Mouse (Mus musculus): ENCODE measurements around the gene Slc25a51. TPM values are rescaled to one million over a fixed set of nuclear protein-coding genes. Genes with fewer than 3 reads are reported as not detected.
A peak's percentile ranks its signal among the peaks of the same experiment; 100 is the strongest.

Gene Slc25a51
- total and polyA plus RNA-seq, 3 experiments: 27.6 to 44.7 (median 44.4) TPM

DNA sequence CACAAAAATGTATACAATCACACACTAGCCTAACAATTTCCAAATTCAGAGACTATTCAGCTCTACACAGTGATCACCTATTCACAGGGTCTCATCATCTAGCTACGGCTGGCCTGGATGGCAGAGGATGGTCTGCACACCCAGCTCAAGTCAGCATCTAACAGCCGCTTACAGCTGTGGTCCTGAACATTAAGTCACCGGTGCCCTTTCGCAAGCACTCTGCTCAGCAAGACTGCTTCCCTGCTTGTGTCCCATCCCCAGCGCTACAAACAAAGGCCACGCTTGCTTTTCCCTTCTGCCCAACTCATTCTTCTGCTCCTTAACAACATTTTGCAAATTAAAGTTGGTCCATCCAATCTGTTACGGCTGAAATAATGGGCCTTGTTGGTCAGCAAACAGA, 2.2 kb downstream of the Slc25a51 start:
- peaks cover 23 to 33% of the 10 kb centered on the region in 2 experiments for H3K36me3 ChIP-seq (replicated peaks in 1 of 2; ENCODE audit: control insufficient read depth in 1 of 2, insufficient read depth in 1 of 2, low read length in 1 of 2)

DNA sequence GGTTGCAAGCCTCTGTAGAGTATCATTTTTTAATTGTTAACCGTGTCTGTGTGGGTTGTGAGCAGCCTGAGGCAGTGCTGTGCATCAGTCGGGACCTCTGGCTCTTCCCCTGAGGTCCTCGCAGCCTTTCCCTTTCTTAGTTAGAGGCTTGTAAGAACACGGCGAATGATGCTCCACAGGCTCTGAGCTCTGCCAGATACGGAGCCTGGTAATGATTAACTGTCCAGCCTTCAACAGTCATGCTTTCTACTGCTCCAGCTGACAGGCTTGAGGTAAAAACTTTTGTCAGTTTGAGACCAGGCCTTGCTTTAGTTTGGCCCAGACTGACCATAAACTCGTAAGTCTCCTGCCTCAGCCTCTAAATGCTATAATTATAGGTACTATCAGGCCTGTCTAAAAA, 3.3 kb downstream of the Slc25a51 start:
- H3K4me3 ChIP-seq (replicated peaks in 1 of 3; ENCODE audit: low read depth in 2 of 3, low read length in 2 of 3, poor library complexity in 1 of 3): no peak overlapping the region
- dilution Hi-C loops (cut with MboI; ENCODE audit: extremely low pct_ligation_motif_present, extremely low pct_unique_long_range_greater_than_20kb, low sequenced_read_pairs): no loop called here
- H3K36me3 ChIP-seq (replicated peaks in 1 of 2; ENCODE audit: control insufficient read depth in 1 of 2, insufficient read depth in 1 of 2, low read length in 1 of 2): peaks cover 25 to 40% of the 10 kb centered on the region in 2 experiments
- no peak for DNase-seq (ENCODE audit: extremely low read depth)
- in situ Hi-C loops (cut with MboI; ENCODE audit: low pct_ligation_motif_present, low pct_unique_long_range_greater_than_20kb, low sequenced_read_pairs): loop anchor here (10.0 kb wide), 1 partner anchor 301 kb away; the partner anchor contains the start of gene Tomm5
- H3K79me2 ChIP-seq (replicated peaks; ENCODE audit: control insufficient read depth, extremely low read depth, insufficient read depth, poor library complexity, severe bottlenecking): peaks cover 42% of the 10 kb centered on the region
- no peaks in the 10 kb centered on the region for H3K27me3 ChIP-seq (replicated peaks)
- TF ChIP-seq POLR2AphosphoS2 (IDR thresholded peaks at IDR 0.05; ENCODE audit: low read depth, low read length): no peak
- no peak for TF ChIP-seq NRF1 (IDR thresholded peaks at IDR 0.05; ENCODE audit: low read depth, low read length)
- H3K4me2 ChIP-seq (ENCODE audit: insufficient read depth, low read depth, poor library complexity, severe bottlenecking): no peak overlapping the region
- no peak overlapping the region for H3K27ac ChIP-seq (ENCODE audit: insufficient read depth, low read depth)
- peaks cover 21 to 66% of the 10 kb centered on the region in 2 experiments for H3K4me1 ChIP-seq (ENCODE audit: control insufficient read depth in 1 of 2, insufficient read depth in 2 of 2)
- H3K9me3 ChIP-seq (replicated peaks; ENCODE audit: low read length): no peaks in the 10 kb centered on the region
- no peak overlapping the region for H3K9ac ChIP-seq (ENCODE audit: insufficient read depth, low read depth)

More for the DNA sequence above, 2.2 kb downstream of the Slc25a51 start:
- Histone ChIP-seq H3K9me3 (replicated peaks; ENCODE audit: low read length) (no peaks in the 10 kb centered on the region), H3K9ac (ENCODE audit: insufficient read depth, low read depth) (no peak overlapping the region), H3K4me2 (ENCODE audit: insufficient read depth, low read depth, poor library complexity, severe bottlenecking) (0 out of 2 replicates have a peak overlapping the region, but pooled peaks have one; percentile 93), H3K27me3 (replicated peaks) (no peaks in the 10 kb centered on the region), H3K4me3 (replicated peaks in 1 of 3; ENCODE audit: low read depth in 2 of 3, low read length in 2 of 3, poor library complexity in 1 of 3) (no peak overlapping the region), H3K4me1 (ENCODE audit: control insufficient read depth in 1 of 2, insufficient read depth in 2 of 2) (peaks cover 21 to 62% of the 10 kb centered on the region in 2 experiments), H3K79me2 (replicated peaks; ENCODE audit: control insufficient read depth, extremely low read depth, insufficient read depth, poor library complexity, severe bottlenecking) (peaks cover 39% of the 10 kb centered on the region), H3K27ac (ENCODE audit: insufficient read depth, low read depth) (no peak overlapping the region)
- dilution Hi-C loops (cut with MboI; ENCODE audit: extremely low pct_ligation_motif_present, extremely low pct_unique_long_range_greater_than_20kb, low sequenced_read_pairs): no loop called here
- in situ Hi-C loops (cut with MboI; ENCODE audit: low pct_ligation_motif_present, low pct_unique_long_range_greater_than_20kb, low sequenced_read_pairs): loop anchor here (10.0 kb wide), 1 partner anchor 302 kb away; the partner anchor contains the start of gene Tomm5
- no peak for DNase-seq (ENCODE audit: extremely low read depth)
- no peak for TF ChIP-seq HCFC1 (IDR thresholded peaks at IDR 0.05; ENCODE audit: low read depth, low read length)
- TF ChIP-seq ZKSCAN1 (IDR thresholded peaks at IDR 0.05; ENCODE audit: borderline replicate concordance, low read depth, low read length): no peak
- TF ChIP-seq MAX (IDR thresholded peaks at IDR 0.05; ENCODE audit: low read length): no peak
- TF ChIP-seq NELFE (IDR thresholded peaks at IDR 0.05; ENCODE audit: low read depth, low read length): no peak
- no peak for TF ChIP-seq ZC3H11A (IDR thresholded peaks at IDR 0.05; ENCODE audit: low read depth, low read length)
- no peak for TF ChIP-seq GABPA (IDR thresholded peaks at IDR 0.05; ENCODE audit: insufficient replicate concordance, low read depth, low read length)
- TF ChIP-seq JUND (conservative IDR thresholded peaks at IDR 0.05; ENCODE audit: low read depth, low read length): no peak

DNA sequence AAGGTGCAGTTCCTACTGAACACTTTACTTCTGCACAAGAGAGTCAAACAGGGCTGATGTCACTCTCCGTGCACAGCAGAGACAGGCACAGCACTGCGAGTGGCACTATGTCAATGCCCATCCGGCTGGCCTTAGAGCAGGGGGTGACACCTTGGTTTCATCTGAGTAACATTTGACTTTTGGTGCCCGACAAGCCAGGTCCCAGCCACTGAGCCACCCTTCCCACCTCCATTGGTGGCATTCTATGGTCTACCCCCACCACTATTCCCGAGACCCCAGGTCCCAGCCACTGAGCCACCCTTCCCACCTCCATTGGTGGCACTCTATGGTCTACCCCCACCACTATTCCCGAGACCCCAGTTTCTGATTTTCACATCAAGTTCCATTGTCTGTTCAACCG, 4.5 kb downstream of the Slc25a51 start:
- in situ Hi-C loops (cut with MboI; ENCODE audit: low pct_ligation_motif_present, low pct_unique_long_range_greater_than_20kb, low sequenced_read_pairs): loop anchor here (10.0 kb wide), 1 partner anchor 299 kb away; the partner anchor contains the start of gene Tomm5
- Histone ChIP-seq H3K4me3 (replicated peaks in 1 of 3; ENCODE audit: low read depth in 2 of 3, low read length in 2 of 3, poor library complexity in 1 of 3) (no peak overlapping the region), H3K27me3 (replicated peaks) (no peaks in the 10 kb centered on the region), H3K4me1 (ENCODE audit: control insufficient read depth in 1 of 2, insufficient read depth in 2 of 2) (peaks cover 21 to 57% of the 10 kb centered on the region in 2 experiments), H3K79me2 (replicated peaks; ENCODE audit: control insufficient read depth, extremely low read depth, insufficient read depth, poor library complexity, severe bottlenecking) (peaks cover 44% of the 10 kb centered on the region), H3K9ac (ENCODE audit: insufficient read depth, low read depth) (no peak overlapping the region), H3K9me3 (replicated peaks; ENCODE audit: low read length) (no peaks in the 10 kb centered on the region), H3K4me2 (ENCODE audit: insufficient read depth, low read depth, poor library complexity, severe bottlenecking) (peak overlapping the region; percentile 27; the same call in 1 of the 2 replicates), H3K27ac (ENCODE audit: insufficient read depth, low read depth) (peak overlapping the region; percentile 50; the same call in 1 of the 2 replicates), H3K36me3 (replicated peaks in 1 of 2; ENCODE audit: control insufficient read depth in 1 of 2, insufficient read depth in 1 of 2, low read length in 1 of 2) (peaks cover 37 to 52% of the 10 kb centered on the region in 2 experiments)
- dilution Hi-C loops (cut with MboI; ENCODE audit: extremely low pct_ligation_motif_present, extremely low pct_unique_long_range_greater_than_20kb, low sequenced_read_pairs): no loop called here
- TF ChIP-seq KAT2A (IDR thresholded peaks at IDR 0.05; ENCODE audit: insufficient replicate concordance, low read length) (no peak), NRF1 (IDR thresholded peaks at IDR 0.05; ENCODE audit: low read depth, low read length) (no peak), CHD1 (IDR thresholded peaks at IDR 0.05; ENCODE audit: low read depth, low read length) (no peak), POLR2A (IDR thresholded peaks at IDR 0.05; ENCODE audit: low read depth, low read length) (no peak), TBP (conservative IDR thresholded peaks at IDR 0.05; ENCODE audit: low read depth, low read length) (no peak), POLR2AphosphoS2 (IDR thresholded peaks at IDR 0.05; ENCODE audit: low read depth, low read length) (no peak)
- no peak for DNase-seq (ENCODE audit: extremely low read depth)

Measured in CH12.LX (cell line).